Mouse (Mus musculus) hindbrain, embryonic 12.5 days (tissue): ENCODE measurements around the gene Skap1. TPM values are rescaled to one million over a fixed set of nuclear protein-coding genes. Genes with fewer than 3 reads are reported as not detected.
A peak's percentile ranks its signal among the peaks of the same experiment; 100 is the strongest.

Source experiments
- ATAC-seq: fragments of 200-750 bp; cut with Nextera tagmentation; 2 replicates; pipeline ENCODE4 v1.8.0; 2017; ENCODE audit warnings: moderate TSS enrichment; ENCODE audit not compliant: low FRiP score
- H3K27ac ChIP-seq: fragments of 300-500 bp; sonication (generic); 2 replicates; pipeline ENCODE4 v1.5.1; 2016; ENCODE audit warnings: mild to moderate bottlenecking
- H3K27me3 ChIP-seq: fragments of 300-500 bp; sonication (generic); 2 replicates; pipeline ENCODE4 v1.6.1; 2016; ENCODE audit warnings: mild to moderate bottlenecking
- H3K36me3 ChIP-seq: fragments of 300-500 bp; sonication (generic); 2 replicates; pipeline ENCODE4 v1.6.1; 2016; ENCODE audit warnings: mild to moderate bottlenecking
- H3K4me1 ChIP-seq: fragments of 300-500 bp; sonication (generic); 2 replicates; pipeline ENCODE4 v1.6.1; 2016
- H3K4me2 ChIP-seq: fragments of 300-500 bp; sonication (generic); replicated peaks from 2 replicates; pipeline ENCODE4 v1.6.1; 2016; ENCODE audit warnings: mild to moderate bottlenecking
- H3K4me3 ChIP-seq: fragments of 300-500 bp; sonication (generic); 2 replicates; pipeline ENCODE4 v1.5.1; 2016; ENCODE audit warnings: mild to moderate bottlenecking
- H3K9ac ChIP-seq: fragments of 300-500 bp; sonication (generic); 2 replicates; pipeline ENCODE4 v1.6.1; 2016; ENCODE audit warnings: mild to moderate bottlenecking, moderate library complexity
- H3K9me3 ChIP-seq: fragments of 300-500 bp; sonication (generic); replicated peaks from 2 replicates; pipeline ENCODE4 v1.6.1; 2016; ENCODE audit warnings: mild to moderate bottlenecking
- WGBS: fragments of 180-500 bp; shearing (Covaris S2); methylation state at CpG from one replicate; pipeline ENCODE4 v1.1.7; 2016; 5-methylcytosine and 5-hydroxymethylcytosine counted together
- polyA plus RNA-seq: library from polyadenylated mRNA; unstranded; fragments of >200 nt; fragmentation: Nextera tagmentation; extraction: Ambion mirVana; gene quantifications from 2 replicates; pipeline ENCODE4 v1.2.1, GENCODE M21; 2016

The Skap1 gene
- polyA plus RNA-seq, 1 experiment from 2014 or later, result 2.4 TPM

DNA sequence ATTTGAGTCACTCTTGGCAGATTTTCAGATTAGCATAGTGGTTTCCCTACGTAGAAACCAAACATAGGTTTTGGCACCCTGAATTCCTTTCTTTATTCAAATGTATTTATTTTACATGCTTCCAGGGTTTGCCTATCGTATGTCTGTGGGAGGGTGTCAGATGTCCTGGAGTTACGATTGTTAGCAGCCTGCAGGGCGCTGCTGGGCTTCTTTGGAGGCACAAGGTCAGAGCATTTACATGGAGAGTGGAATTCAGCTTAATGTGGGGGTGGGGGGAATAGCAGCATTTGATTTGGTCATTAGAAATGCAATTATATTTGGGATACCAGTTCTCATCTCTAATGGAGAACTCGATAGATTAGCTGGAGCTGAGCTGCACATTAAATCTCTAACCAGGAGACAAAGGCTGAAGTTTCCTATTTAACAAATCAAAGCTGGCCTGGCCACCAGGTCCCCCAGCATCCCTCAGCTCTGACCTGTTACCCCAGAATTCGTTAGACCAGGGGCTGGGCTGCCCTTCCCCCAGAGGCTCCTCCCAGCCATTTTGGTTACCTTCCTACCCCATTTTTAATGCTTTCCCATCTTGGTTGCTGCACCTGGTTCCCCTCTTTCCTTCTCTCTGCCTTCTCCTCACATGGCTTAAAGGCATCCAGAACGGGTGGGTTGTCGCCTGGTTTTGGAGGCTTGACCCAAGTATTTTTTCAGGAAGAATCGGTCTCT lies 322.5 kb downstream of the Skap1 start:
- Histone ChIP-seq H3K27me3 (no peaks in the 10 kb centered on the region), H3K36me3 (no peaks in the 10 kb centered on the region), H3K4me3 (no peak overlapping the region), H3K27ac (no peak overlapping the region), H3K4me1 (peaks cover 19% of the 10 kb centered on the region), H3K9ac (no peak overlapping the region), H3K9me3 (no peaks in the 10 kb centered on the region), H3K4me2 (no peak overlapping the region)
- 34% methylated on average over 9 of the region's 9 CpGs for WGBS
- no peak for ATAC-seq

DNA sequence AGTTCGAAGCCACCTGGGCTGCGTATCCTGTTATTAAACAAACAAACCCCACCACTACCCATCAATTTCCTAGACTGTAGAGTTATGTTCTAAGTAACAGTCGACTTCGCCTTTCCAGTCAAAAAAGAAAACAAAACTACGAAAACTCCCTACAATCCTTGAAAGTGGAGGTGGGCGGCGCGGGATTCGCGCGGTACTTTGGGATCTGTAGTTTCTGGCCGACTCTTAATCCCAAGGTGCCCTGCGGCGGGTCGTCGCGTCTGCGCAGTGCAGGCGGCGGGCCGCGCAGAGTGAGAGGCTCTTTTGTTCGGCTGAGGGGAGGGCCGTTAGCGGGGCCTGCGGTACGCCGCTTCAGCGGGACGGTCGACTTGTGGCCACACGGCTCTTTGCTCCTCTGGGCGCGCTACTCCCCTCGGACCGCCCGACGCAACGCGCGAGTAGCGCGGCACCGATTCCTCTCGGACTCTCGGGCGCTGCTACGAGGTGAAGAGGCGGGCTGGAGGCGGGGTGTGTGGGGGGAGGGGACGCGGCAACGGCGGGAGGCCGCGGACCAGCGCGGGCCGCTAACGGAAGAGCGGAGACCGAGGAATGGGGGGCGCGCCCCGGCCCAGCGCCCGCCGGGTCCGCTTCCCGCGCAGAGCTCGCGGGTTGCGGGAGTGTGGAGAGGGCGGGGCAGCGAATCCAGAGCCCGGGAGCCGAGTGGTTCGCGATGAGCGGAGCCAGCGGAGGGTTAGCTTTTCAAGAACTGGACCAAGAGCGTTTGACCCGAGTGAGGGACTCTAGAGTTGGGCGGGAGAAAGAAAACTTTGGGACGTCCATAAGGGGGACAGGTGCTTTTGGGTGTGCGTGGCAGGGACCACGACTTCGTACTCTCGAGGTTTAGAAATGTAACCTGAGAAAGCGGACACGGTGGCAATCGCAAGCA lies 324.7 kb downstream of the Skap1 start, which contains the start of gene Cbx1:
Gene Cbx1 (plus strand): TSS at position 257 of the 925 bp plus-strand sequence.
- Histone ChIP-seq H3K9ac (peak within 1 kb of the TSS; percentile 91), H3K4me1 (peaks cover 33% of the 10 kb centered on the region), H3K27ac (peak within 1 kb of the TSS; percentile 98), H3K27me3 (no peaks in the 10 kb centered on the region), H3K4me2 (peak within 1 kb of the TSS; percentile 79), H3K36me3 (no peaks in the 10 kb centered on the region), H3K4me3 (peak within 1 kb of the TSS; percentile 95), H3K9me3 (no peaks in the 10 kb centered on the region)
- 1% methylated on average over 89 of the region's 93 CpGs for WGBS
- ATAC-seq, result peak; percentile 97

DNA sequence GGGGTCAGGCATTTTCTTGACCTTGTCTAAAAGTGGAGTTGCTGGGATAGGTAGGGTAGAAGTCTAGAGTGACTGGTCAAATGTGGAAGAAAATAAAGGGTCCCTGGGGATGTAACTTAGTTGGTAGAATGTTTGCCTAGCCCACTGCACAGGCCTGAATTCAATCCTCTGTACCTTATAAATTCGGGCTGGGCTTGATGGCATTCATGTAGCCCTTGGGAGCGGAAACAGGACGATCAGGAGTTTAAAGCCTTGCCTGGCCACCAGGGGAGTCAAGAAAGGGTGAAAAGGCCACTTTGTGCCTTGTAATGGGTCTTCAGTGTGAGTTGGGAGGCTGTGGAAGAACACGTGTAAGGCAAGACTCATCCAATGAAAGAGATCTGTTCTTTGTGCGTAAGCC lies 325.6 kb downstream of the Skap1 start:
- no peak overlapping the region for H3K27ac ChIP-seq
- 10% methylated on average over 5 of the region's 5 CpGs for WGBS

DNA sequence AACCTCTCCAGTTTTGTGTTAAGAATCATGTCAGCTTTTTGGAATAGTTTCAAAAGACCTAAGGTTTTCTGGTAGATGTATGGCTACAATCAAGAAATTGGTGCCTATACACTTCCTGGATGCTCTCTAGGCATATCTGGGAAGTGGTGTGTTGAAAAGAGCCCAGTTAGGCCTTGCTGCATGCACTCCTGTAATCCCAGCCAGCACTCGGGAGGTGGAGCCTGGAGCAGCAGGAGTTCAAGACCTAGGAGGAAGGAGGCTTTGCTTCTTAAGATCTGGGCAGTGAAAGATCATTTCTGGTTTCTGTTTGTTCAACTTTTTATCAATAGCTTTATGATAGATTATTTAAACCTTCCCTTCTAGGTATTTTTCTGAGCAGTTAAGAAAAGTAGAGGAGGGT lies 326.3 kb downstream of the Skap1 start:
- WGBS, result 14% methylated on average over 1 of the region's 1 CpGs
- Histone ChIP-seq H3K27me3 (no peaks in the 10 kb centered on the region), H3K4me2 (peak overlapping the region; percentile 79), H3K27ac (no peak overlapping the region), H3K9me3 (no peaks in the 10 kb centered on the region), H3K36me3 (peaks cover 5% of the 10 kb centered on the region), H3K9ac (no peak overlapping the region), H3K4me1 (peaks cover 33% of the 10 kb centered on the region), H3K4me3 (peak overlapping the region; percentile 14; the same call in 1 of the 2 replicates)
- ATAC-seq, result no peak

More for the DNA sequence above, 325.6 kb downstream of the Skap1 start:
- ATAC-seq, result no peak
- Histone ChIP-seq H3K27me3 (no peaks in the 10 kb centered on the region), H3K9ac (peak overlapping the region; percentile 91), H3K36me3 (no peaks in the 10 kb centered on the region), H3K4me1 (peaks cover 33% of the 10 kb centered on the region), H3K4me2 (peak overlapping the region; percentile 79), H3K4me3 (peak overlapping the region; percentile 95), H3K9me3 (no peaks in the 10 kb centered on the region)

DNA sequence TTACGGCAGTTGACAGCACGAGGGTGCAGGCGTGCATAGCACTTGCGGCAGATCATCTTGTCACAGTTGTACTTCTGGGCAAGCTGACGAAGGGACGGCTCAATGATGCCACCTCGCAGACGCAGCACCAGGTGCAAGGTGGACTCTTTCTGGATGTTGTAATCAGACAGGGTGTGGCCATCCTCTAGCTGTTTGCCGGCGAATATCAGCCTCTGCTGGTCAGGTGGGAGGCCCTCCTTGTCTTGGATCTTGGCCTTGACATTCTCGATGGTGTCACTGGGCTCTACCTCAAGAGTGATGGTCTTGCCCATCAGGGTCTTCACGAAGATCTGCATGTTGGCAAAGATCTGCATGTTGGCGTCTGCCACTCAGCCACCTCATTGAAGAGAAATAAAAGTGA lies 331.1 kb downstream of the Skap1 start:
- peaks cover 16% of the 10 kb centered on the region for H3K36me3 ChIP-seq
- no peak overlapping the region for H3K9ac ChIP-seq
- H3K4me1 ChIP-seq, result peaks cover 26% of the 10 kb centered on the region
- WGBS, result 96% methylated on average over 13 of the region's 13 CpGs
- no peaks in the 10 kb centered on the region for H3K27me3 ChIP-seq
- no peak overlapping the region for H3K27ac ChIP-seq
- H3K9me3 ChIP-seq, result no peaks in the 10 kb centered on the region
- no peak overlapping the region for H3K4me2 ChIP-seq
- H3K4me3 ChIP-seq, result no peak overlapping the region
- no peak for ATAC-seq

DNA sequence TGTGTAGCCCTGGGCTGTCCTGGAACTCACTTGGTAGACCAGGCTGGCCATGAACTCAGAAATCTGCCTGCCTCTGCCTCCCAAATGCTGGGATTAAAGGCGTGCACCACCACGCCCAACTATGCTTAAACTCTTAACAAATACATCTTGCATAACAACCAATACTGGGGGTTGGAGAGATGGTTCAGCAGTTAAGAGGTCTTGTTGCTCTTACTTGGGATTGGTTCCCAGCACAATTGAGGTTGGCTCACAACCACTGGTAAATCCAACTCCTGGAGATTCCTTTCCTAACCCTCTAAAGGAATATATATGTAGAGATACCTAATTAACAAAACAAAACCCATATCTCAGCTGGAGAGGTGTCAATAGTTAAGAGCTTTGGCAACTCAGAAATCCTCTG lies 331.7 kb downstream of the Skap1 start:
- Histone ChIP-seq H3K27ac (no peak overlapping the region), H3K36me3 (peaks cover 21% of the 10 kb centered on the region), H3K4me2 (no peak overlapping the region), H3K4me3 (no peak overlapping the region), H3K9me3 (no peaks in the 10 kb centered on the region), H3K9ac (no peak overlapping the region), H3K27me3 (no peaks in the 10 kb centered on the region), H3K4me1 (peaks cover 20% of the 10 kb centered on the region)
- 96% methylated on average over 2 of the region's 2 CpGs for WGBS
- ATAC-seq, result no peak

DNA sequence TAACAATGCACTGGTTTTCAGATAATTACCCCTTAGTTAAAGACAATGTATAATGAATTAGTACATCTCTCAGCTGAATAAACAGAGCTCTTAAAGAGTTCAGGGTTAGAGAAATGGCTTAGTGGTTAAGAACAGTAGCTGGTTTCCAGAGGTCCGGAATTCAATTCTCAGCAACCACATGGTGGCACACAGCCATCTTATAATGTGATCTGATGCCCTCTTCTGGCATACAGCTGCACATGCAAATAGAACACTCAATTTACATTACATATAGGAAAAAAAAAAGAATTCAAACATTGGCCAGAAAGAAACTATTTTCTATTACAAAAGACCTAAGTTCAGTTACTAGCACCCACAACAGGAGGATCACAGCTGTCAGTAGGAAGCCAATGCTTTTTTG lies 332.2 kb downstream of the Skap1 start:
- Histone ChIP-seq H3K36me3 (peaks cover 25% of the 10 kb centered on the region), H3K4me2 (no peak overlapping the region), H3K27me3 (no peaks in the 10 kb centered on the region), H3K27ac (no peak overlapping the region), H3K4me3 (no peak overlapping the region), H3K4me1 (peaks cover 16% of the 10 kb centered on the region), H3K9ac (no peak overlapping the region), H3K9me3 (no peaks in the 10 kb centered on the region)
- ATAC-seq, result no peak
- WGBS, result 76% methylated on average over 1 of the region's 1 CpGs

GRCm38 (mm10) chr11:96799511-96799910 lies 335.1 kb downstream of the Skap1 start:
- Histone ChIP-seq H3K4me2 (no peak overlapping the region), H3K4me3 (no peak overlapping the region), H3K27me3 (no peaks in the 10 kb centered on the region), H3K4me1 (no peaks in the 10 kb centered on the region), H3K36me3 (peaks cover 46% of the 10 kb centered on the region), H3K27ac (no peak overlapping the region), H3K9ac (no peak overlapping the region), H3K9me3 (no peaks in the 10 kb centered on the region)
- 91% methylated on average over 2 of the region's 2 CpGs for WGBS
- ATAC-seq, result no peak

- no peak overlapping the region for H3K27ac ChIP-seq
- no peak overlapping the region for H3K4me2 ChIP-seq
- ATAC-seq, result no peak
- no peak overlapping the region for H3K9ac ChIP-seq
- H3K4me3 ChIP-seq, result no peak overlapping the region
- H3K27me3 ChIP-seq, result no peaks in the 10 kb centered on the region
- H3K4me1 ChIP-seq, result no peaks in the 10 kb centered on the region
- peaks cover 81% of the 10 kb centered on the region for H3K36me3 ChIP-seq
- no peaks in the 10 kb centered on the region for H3K9me3 ChIP-seq
- 95% methylated on average over 5 of the region's 5 CpGs for WGBS
Measured at GRCm38 (mm10) chr11:96805606-96806005, 341.2 kb downstream of the Skap1 start.

- Histone ChIP-seq H3K9me3 (no peaks in the 10 kb centered on the region), H3K36me3 (peaks cover 84% of the 10 kb centered on the region)
Measured at GRCm38 (mm10) chr11:96808066-96808465, 343.7 kb downstream of the Skap1 start.

More at GRCm38 (mm10) chr11:96808066-96808465, 343.7 kb downstream of the Skap1 start:
- no peak for ATAC-seq
- H3K27me3 ChIP-seq, result no peaks in the 10 kb centered on the region
- 52% methylated on average over 1 of the region's 1 CpGs for WGBS
- no peak overlapping the region for H3K4me2 ChIP-seq
- H3K4me1 ChIP-seq, result no peaks in the 10 kb centered on the region
- no peak overlapping the region for H3K9ac ChIP-seq
- H3K4me3 ChIP-seq, result no peak overlapping the region
- no peak overlapping the region for H3K27ac ChIP-seq
